Mouse (Mus musculus) CD4-positive, CD25-positive, alpha-beta regulatory T cell, adult 4 months (primary cell): Measurements from ENCODE around the gene Dlat. TPM values are rescaled to one million over a fixed set of nuclear protein-coding genes. Genes with fewer than 3 reads are reported as not detected.

Source experiments
- ATAC-seq: one replicate; pipeline ENCODE4 v1.8.0; 2017
- polyA plus RNA-seq, 2 experiments: library from polyadenylated mRNA; unstranded; fragments of 100-300 nt; shearing (Covaris generic); gene quantifications; one replicate each; pipeline ENCODE4 v1.2.1; 2017

Dlat gene
- 10 to 100 TPM; 13.4 to 13.6 TPM for polyA plus RNA-seq

- ATAC-seq = peak; percentile 85
These were observed at the start of gene Dlat for GRCm38 (mm10) chr9:50659392-50660217. Dlat (minus strand) TSS chr9:50659780.

DNA sequence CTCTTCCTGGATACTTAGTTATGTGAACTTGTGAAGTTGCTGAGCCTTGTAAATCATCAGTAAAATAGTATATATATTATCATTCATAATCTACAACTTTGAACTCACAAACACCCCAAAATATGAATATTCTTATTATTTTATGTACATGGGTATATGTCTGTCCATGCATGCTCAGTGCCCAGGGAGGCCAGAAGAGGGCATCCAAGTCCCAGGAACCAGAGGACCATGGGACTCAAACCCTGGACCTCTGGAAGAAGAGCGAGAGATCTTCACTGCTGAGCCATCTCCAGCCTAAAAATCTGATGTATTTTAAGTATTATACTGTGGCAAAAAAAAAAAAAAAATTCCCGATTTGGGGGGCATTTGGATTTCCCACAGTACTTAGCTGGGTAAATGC, 49.5 kb upstream of the Dlat start:
- no peak for ATAC-seq

GRCm38 (mm10) chr9:50704907-50705306, 45.3 kb upstream of the Dlat start:
- ATAC-seq = no peak

GRCm38 (mm10) chr9:50700921-50701691, 41.5 kb upstream of the Dlat start:
- ATAC-seq = no peak

DNA sequence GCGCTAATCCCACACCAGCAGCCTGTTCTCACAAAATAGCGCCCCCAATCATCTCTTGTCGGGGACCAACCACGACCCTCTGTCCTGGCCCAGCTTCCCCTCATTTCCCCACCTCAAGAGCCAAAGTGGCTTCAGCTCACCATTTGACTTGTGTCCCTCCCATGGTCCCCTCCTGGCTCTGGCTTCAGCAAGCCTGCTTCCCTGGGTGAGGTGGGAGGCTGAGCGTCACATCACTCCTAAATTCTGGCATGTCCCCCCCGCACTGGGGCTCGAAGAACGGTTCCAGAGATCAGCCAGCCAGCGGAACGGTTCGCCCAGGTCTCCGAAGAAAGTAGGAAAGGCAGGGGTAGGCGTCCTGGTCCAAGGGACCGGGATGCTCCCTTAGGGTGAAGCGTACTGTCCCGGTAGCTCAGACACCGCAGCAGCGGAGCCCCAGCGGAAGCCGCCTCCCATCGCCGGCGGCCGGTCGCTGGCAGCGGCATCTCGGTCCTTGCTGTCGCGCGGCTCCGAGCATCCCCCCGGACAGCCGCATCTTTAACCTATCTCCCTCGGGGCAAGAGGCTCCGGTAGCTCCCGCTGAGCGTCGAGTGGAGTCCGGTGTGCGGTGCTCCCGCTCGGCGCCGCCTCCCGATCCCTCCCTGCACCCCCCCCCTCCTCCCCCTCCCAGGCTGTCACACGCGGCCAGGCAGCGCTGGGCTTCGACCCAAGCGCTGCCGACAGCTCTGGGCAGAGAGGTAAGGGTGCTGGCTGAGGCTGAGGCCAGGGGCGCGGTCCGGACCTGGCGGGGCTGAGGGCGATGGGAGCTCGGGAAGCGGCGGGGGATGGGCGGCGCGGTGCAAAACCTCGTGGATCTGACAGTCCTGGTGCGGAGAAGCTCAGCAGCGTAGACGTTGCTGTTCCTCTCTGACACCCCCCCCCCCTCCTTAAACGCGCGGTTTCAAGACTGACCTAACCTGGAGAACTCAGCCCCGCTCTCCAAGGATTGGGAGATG, 39.1 kb upstream of the Dlat start:
- peak; percentile 56 for ATAC-seq

DNA sequence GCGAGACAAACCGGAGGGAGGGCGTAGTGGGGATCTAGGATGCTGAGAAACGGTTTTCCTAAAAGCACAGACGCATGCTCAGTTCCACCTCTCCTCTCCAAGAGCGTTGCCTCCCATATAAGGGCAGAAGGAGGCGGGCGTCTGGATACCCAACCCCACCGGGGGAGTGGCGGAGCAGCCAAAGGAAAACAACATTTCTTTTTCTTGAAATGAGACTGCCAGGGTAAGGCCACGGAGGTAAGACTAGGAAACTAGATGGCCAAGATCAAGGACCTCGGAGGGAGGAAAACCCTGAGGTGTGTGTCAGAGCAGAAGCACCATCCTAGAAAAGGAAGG, 38.1 kb upstream of the Dlat start:
- peak; percentile 69 for ATAC-seq

DNA sequence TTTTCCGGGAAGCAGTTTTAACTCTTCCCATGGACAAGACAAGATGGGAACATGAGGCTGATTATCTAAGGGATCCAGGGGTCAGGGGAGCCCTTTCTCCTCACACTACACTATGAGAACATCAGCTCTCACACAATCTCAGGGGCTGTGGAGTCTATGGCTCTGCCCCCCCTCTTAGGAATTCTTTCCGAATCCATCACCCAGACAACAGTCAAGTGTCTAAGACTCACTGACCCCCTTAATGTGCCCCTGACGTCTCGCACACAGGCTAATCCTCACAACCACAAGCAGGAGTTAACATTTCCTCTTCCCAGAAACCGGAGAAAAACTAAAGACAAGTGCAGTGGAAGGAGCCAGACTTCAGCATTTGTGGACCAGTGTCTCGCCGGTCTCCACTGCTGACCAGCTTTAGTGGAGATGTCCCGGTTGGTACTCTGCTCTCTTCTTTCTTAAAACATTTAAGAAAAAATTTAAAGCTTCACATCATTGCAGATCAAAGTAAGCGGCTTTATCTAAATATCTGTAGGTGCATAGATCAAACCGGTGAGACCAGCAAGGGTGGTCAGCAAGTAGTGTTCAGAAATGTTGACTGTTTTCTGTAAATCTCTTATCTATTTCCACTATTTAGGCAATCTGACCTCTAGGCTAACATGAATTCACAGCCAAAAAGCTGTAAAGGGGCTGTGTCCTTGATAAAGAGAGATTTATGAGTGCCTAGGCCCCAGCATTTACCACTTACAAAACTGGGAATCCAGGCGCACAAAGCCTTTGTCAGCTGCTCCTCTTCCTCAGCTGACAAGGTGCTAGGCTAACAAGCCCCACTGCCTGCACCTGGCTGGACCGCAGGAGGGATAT, 37.5 kb upstream of the Dlat start:
- ATAC-seq = no peak

DNA sequence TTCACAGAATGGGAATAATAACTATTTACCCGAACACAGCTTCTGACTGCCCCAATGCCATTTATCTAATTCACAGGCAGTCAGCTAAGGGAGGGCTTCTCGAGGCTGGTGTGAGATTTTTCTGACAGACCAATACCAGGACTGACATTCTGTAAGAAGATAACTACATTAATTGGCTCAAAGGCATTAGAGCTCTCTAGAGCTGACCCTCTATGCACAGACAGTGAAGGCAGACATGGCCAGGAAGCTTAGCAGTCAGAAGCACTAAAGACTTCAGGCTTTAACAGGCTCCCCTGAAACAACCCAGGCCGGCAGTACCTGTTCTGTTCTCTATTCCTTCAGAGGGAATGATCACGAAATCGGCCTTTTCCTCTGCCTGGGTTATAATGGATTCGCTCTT, 35.6 kb upstream of the Dlat start:
- ATAC-seq = no peak

GRCm38 (mm10) chr9:50693631-50694030, 34.1 kb upstream of the Dlat start:
- no peak for ATAC-seq

DNA sequence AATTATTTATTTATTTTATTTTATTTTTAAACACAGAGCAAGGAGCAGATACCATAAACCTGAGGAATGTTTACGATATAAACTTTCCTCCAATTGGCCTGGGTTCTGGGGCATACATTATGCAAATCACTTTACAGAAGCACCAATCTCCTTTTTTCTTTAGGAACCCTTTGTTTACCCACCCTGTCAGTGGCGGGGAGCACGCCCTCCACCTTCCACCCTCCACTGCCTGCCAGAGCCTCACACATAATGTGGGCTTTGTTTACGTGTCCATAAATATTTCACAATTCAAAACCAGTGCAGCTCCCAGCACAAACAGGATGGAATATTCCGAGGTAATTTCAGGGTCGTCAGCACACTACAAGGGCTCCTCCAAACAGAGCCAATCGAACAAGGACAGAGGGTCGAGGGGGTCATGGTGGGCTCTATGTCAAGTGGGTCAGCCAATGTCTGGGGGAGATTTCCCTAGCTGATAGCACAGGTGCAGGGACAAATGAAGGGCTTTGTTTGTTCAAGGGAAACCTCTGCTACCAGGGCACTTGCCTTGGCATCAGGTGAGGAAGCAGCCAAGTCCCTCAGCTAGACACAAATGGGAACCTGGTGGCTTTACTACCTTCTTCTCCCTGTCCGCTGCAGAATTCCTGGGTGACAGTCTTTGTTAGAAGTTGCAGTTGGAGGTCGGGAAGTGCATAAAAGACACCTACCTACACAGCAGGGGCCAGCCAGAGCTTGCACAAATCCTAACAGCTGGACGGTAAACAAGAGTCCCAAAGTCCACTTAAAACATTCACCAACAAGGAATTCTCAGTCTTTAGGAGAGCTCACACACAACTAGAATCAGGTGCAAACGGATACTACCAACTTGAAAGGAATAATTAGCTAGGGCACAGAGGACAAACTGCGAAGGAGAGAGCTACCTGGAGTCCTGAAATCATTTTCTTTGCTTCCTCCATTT, 33.3 kb upstream of the Dlat start:
- ATAC-seq = no peak

- ATAC-seq = no peak
These were observed 27.5 kb upstream of the Dlat start for GRCm38 (mm10) chr9:50686866-50687652.

- no peak for ATAC-seq
These were observed 22.1 kb upstream of the Dlat start for GRCm38 (mm10) chr9:50681727-50682126.

GRCm38 (mm10) chr9:50679406-50679805, 19.8 kb upstream of the Dlat start:
- no peak for ATAC-seq

DNA sequence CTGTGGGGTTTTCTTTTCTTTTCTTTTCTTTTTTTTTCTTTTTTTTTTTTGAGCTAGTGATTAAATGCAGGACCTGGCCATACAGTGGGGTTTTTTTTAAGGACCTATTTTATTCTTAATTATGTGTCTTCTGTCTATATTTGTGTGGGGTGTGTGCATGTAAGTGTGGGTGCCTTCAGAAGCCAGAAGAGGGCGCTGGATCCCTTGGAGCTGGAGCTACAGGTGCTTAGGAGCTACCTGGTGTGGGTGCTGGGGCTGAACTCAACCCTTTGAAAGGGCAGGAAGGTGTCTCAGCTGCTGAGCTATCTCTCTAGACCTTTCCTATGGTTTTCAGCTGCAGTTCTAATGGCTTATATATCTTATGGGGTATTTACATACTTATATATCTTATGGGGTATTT, 15.2 kb upstream of the Dlat start:
- no peak for ATAC-seq

DNA sequence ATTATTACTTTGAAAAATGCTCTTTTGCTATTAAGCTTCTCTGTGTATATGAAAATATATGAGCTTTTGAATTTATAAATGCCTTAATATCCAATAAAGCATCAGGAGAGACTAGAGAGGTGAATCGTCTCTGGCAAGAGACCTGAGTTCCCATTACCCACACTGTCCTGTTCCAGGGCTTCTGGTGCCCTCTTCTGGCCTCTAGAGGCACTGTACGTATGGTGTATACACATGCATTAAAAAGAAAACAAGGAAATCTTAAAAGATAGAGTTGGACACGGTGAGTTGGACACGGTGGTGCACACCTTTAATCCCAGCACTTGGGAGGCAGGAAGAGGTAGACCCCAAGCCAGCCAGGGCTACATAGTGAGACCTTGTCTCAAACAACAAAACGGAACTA, 11.1 kb upstream of the Dlat start:
- peak; percentile 85 for ATAC-seq

DNA sequence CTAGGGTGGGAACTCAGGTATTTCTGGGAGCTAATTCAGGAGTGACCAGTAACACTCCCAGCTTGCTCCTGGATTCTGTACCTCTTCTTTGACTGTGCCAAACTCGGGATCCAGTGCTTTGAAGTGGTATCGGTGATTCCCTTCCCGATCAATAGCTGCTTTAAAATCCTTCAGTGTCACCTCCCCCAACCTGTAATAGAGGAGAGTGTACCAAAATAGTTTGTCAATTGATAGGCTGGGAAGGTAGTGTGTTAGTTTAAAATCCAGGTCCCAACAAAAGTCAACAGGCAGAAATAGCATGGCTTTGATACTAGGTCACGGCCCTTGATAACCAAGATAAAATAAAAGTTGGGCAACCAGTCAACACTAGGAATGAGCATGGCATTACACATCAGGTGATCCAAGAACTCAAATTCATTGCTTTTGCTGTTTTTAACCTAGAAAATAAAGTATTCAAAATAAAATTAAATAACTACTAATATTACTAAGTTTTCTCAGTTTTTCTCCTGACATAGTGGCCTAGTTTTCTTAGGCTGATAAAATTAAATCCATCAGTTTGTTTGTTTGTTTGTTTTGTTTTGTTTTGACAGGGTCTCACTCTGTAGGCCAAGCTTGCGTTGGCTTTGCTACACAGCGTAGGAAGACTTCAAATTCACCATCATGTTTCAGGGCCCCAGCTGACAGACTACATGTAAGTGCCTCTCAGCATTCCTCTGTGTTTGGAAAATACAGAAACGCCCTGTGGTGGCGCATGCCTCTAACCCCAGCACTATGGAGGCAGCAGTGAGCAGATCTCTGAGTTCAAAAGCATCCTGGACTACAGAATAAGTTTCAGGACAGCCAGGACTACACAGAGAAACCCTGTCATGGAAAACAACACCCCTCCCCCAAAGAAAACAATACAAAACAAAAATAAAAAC, 8.3 kb upstream of the Dlat start:
- ATAC-seq = no peak

DNA sequence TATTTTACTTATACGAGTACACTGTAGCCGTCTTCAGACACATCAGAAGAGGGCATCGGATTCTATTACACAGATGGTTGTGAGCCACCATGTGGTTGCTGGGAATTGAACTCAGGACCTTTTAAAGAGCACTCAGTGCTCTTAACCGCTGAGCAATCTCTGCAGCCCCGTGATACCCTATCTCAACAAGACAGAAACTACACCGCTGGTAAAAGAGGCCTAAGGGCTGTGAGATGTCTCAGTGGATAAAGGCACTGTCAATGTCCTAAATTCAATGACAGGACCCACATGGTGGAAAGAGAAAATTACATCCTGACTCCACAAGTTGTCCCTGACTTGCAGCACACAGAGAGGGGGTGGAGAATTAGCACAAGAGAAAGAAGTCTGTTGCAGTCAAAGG, 6.9 kb upstream of the Dlat start:
- no peak for ATAC-seq

- ATAC-seq = no peak
These were observed 5.2 kb upstream of the Dlat start for GRCm38 (mm10) chr9:50664826-50665225.

GRCm38 (mm10) chr9:50660431-50660830, 851 bp upstream of the Dlat start:
- peak; percentile 20 for ATAC-seq
